Mouse (Mus musculus) CH12.LX (cell line): ENCODE measurements around the gene Ptgfr. TPM values are rescaled to one million over a fixed set of nuclear protein-coding genes. Genes with fewer than 3 reads are reported as not detected.

ENCODE experiments used
- DNase-seq: peaks from one replicate; pipeline ENCODE4 v3.0.0-alpha.2; 2013; ENCODE audit errors: extremely low read depth
- H3K27ac ChIP-seq: 2 replicates; pipeline ENCODE4 v1.5.1; 2012; ENCODE audit warnings: low read depth, mild to moderate bottlenecking, control low read depth, moderate library complexity; ENCODE audit not compliant: insufficient read depth
- H3K27me3 ChIP-seq: replicated peaks from 2 replicates; pipeline ENCODE3; 2012; ENCODE audit warnings: inconsistent platforms
- H3K36me3 ChIP-seq, 2 experiments: replicated peaks in 1 of 2; 2 replicates each; pipeline versions ENCODE3 to v1.6.1; 2012; ENCODE audit warnings: inconsistent platforms in 1 of 2, low read length in 1 of 2, mild to moderate bottlenecking in 1 of 2, mixed read lengths in 1 of 2, moderate library complexity in 1 of 2; ENCODE audit not compliant: control insufficient read depth in 1 of 2, insufficient read depth in 1 of 2
- H3K4me1 ChIP-seq, 2 experiments: 2 replicates each; pipeline ENCODE4 v1.6.1; 2012; ENCODE audit warnings: inconsistent platforms in 1 of 2, moderate library complexity in 1 of 2; ENCODE audit not compliant: insufficient read depth in 2 of 2, control insufficient read depth in 1 of 2
- H3K4me2 ChIP-seq: 2 replicates; pipeline ENCODE4 v1.6.1; 2012; ENCODE audit warnings: low read depth, mild to moderate bottlenecking, control low read depth; ENCODE audit not compliant: poor library complexity, insufficient read depth, severe bottlenecking
- H3K4me3 ChIP-seq, 3 experiments: fragments of 150-350 bp in 1 of 3; sonication (generic) in 1 of 3; replicated peaks in 1 of 3; 2 replicates each; pipeline versions ENCODE3 to v1.5.1; 2011 to 2012; ENCODE audit warnings: low read depth in 2 of 3, low read length in 2 of 3, mild to moderate bottlenecking in 2 of 3, moderate library complexity in 2 of 3, control low read depth in 1 of 3, improper control_type of control experiment in 1 of 3, inconsistent platforms in 1 of 3, mixed read lengths in 1 of 3; ENCODE audit not compliant: poor library complexity in 1 of 3
- H3K79me2 ChIP-seq: replicated peaks from 2 replicates; pipeline ENCODE4 v1.6.1; 2012; ENCODE audit warnings: mild to moderate bottlenecking, moderate library complexity; ENCODE audit not compliant: control insufficient read depth, poor library complexity, insufficient read depth, severe bottlenecking; ENCODE audit errors: extremely low read depth
- H3K9ac ChIP-seq: 2 replicates; pipeline ENCODE4 v1.6.1; 2012; ENCODE audit warnings: low read depth, mild to moderate bottlenecking, control low read depth, moderate library complexity; ENCODE audit not compliant: insufficient read depth
- H3K9me3 ChIP-seq: replicated peaks from 2 replicates; pipeline ENCODE3; 2012; ENCODE audit warnings: low read length, inconsistent platforms, mixed read lengths
- BHLHE40 ChIP-seq: IDR thresholded peaks from 2 replicates; pipeline ENCODE4 v1.6.1; 2011; ENCODE audit warnings: mild to moderate bottlenecking, low read depth, low read length, improper control_type of control experiment
- CHD2 ChIP-seq: IDR thresholded peaks from 2 replicates; pipeline ENCODE4 v1.6.1; 2011; ENCODE audit warnings: low read length, improper control_type of control experiment
- CTCF ChIP-seq, 2 experiments: IDR thresholded peaks in 1 of 2; conservative IDR thresholded peaks in 1 of 2; 2 replicates each; pipeline ENCODE4 v1.5.1; 2011 to 2012; ENCODE audit warnings: low read depth in 2 of 2, low read length in 2 of 2, improper control_type of control experiment in 1 of 2, inconsistent platforms in 1 of 2, mild to moderate bottlenecking in 1 of 2, moderate library complexity in 1 of 2
- E2F4 ChIP-seq: IDR thresholded peaks from 2 replicates; pipeline ENCODE4 v1.6.1; 2011; ENCODE audit warnings: low read depth, low read length, improper control_type of control experiment; ENCODE audit not compliant: insufficient replicate concordance
- ELF1 ChIP-seq: IDR thresholded peaks from 2 replicates; pipeline ENCODE4 v1.6.1; 2014; ENCODE audit warnings: low read depth, mild to moderate bottlenecking, inconsistent platforms, low read length, improper control_type of control experiment
- EP300 ChIP-seq: IDR thresholded peaks from 2 replicates; pipeline ENCODE4 v1.6.1; 2011; ENCODE audit warnings: low read length, improper control_type of control experiment
- ETS1 ChIP-seq: conservative IDR thresholded peaks from 2 replicates; pipeline ENCODE4 v1.6.1; 2012; ENCODE audit warnings: low read depth, mild to moderate bottlenecking, inconsistent platforms, low read length, improper control_type of control experiment, moderate library complexity
- GABPA ChIP-seq: IDR thresholded peaks from 2 replicates; pipeline ENCODE4 v1.6.1; 2012; ENCODE audit warnings: low read depth, low read length, improper control_type of control experiment, inconsistent platforms; ENCODE audit not compliant: insufficient replicate concordance
- HCFC1 ChIP-seq: IDR thresholded peaks from 2 replicates; pipeline ENCODE4 v1.6.1; 2012; ENCODE audit warnings: low read depth, mild to moderate bottlenecking, inconsistent platforms, low read length, improper control_type of control experiment
- JUND ChIP-seq: conservative IDR thresholded peaks from 2 replicates; pipeline ENCODE4 v1.6.1; 2011; ENCODE audit warnings: low read depth, low read length, improper control_type of control experiment
- KAT2A ChIP-seq: IDR thresholded peaks from 2 replicates; pipeline ENCODE4 v1.6.1; 2012; ENCODE audit warnings: low read length, improper control_type of control experiment, inconsistent platforms; ENCODE audit not compliant: insufficient replicate concordance
- MAFK ChIP-seq: IDR thresholded peaks from 2 replicates; pipeline ENCODE4 v1.6.1; 2011; ENCODE audit warnings: low read length, improper control_type of control experiment; ENCODE audit not compliant: insufficient replicate concordance
- MAX ChIP-seq: IDR thresholded peaks from 2 replicates; pipeline ENCODE4 v1.6.1; 2011; ENCODE audit warnings: low read length, improper control_type of control experiment
- MAZ ChIP-seq: IDR thresholded peaks from 2 replicates; pipeline ENCODE4 v1.6.1; 2012; ENCODE audit warnings: low read depth, mild to moderate bottlenecking, inconsistent platforms, low read length, improper control_type of control experiment, moderate library complexity
- NELFE ChIP-seq: IDR thresholded peaks from 2 replicates; pipeline ENCODE4 v1.6.1; 2011; ENCODE audit warnings: low read depth, low read length, improper control_type of control experiment
- NRF1 ChIP-seq: IDR thresholded peaks from 2 replicates; pipeline ENCODE4 v1.6.1; 2014; ENCODE audit warnings: low read depth, mild to moderate bottlenecking, inconsistent platforms, low read length, improper control_type of control experiment, moderate library complexity
- PAX5 ChIP-seq: IDR thresholded peaks from 2 replicates; pipeline ENCODE4 v1.6.1; 2012; ENCODE audit warnings: low read length, inconsistent platforms, mixed read lengths
- POLR2A ChIP-seq: IDR thresholded peaks from 2 replicates; pipeline ENCODE4 v1.6.1; 2011; ENCODE audit warnings: low read depth, mild to moderate bottlenecking, improper control_type of control experiment, low read length
- RAD21 ChIP-seq: IDR thresholded peaks from 2 replicates; pipeline ENCODE4 v1.6.1; 2011; ENCODE audit warnings: low read depth, mild to moderate bottlenecking, low read length, improper control_type of control experiment, moderate library complexity
- RCOR1 ChIP-seq: conservative IDR thresholded peaks from 2 replicates; pipeline ENCODE4 v1.6.1; 2012; ENCODE audit warnings: low read depth, mild to moderate bottlenecking, inconsistent platforms, low read length, improper control_type of control experiment
- SIN3A ChIP-seq: IDR thresholded peaks from 2 replicates; pipeline ENCODE4 v1.6.1; 2012; ENCODE audit warnings: low read length, improper control_type of control experiment, inconsistent platforms
- SMC3 ChIP-seq: IDR thresholded peaks from 2 replicates; pipeline ENCODE4 v1.6.1; 2011; ENCODE audit warnings: low read depth, low read length, improper control_type of control experiment
- TBP ChIP-seq: conservative IDR thresholded peaks from 2 replicates; pipeline ENCODE4 v1.6.1; 2011; ENCODE audit warnings: low read depth, low read length, improper control_type of control experiment
- TCF12 ChIP-seq: IDR thresholded peaks from 2 replicates; pipeline ENCODE4 v1.6.1; 2014; ENCODE audit warnings: low read depth, mild to moderate bottlenecking, inconsistent platforms, low read length, improper control_type of control experiment
- UBTF ChIP-seq: IDR thresholded peaks from 2 replicates; pipeline ENCODE4 v1.6.1; 2012; ENCODE audit warnings: low read depth, mild to moderate bottlenecking, inconsistent platforms, low read length, improper control_type of control experiment, moderate library complexity
- USF2 ChIP-seq: conservative IDR thresholded peaks from 2 replicates; pipeline ENCODE4 v1.6.1; 2011; ENCODE audit warnings: low read depth, low read length, improper control_type of control experiment
- ZC3H11A ChIP-seq: IDR thresholded peaks from 2 replicates; pipeline ENCODE4 v1.6.1; 2012; ENCODE audit warnings: low read depth, mild to moderate bottlenecking, inconsistent platforms, low read length, improper control_type of control experiment
- ZMIZ1 ChIP-seq: IDR thresholded peaks from 2 replicates; pipeline ENCODE4 v1.6.1; 2012; ENCODE audit warnings: low read depth, mild to moderate bottlenecking, inconsistent platforms, low read length, improper control_type of control experiment
- ZNF384 ChIP-seq: IDR thresholded peaks from 2 replicates; pipeline ENCODE4 v1.6.1; 2012; ENCODE audit warnings: low read depth, low read length, improper control_type of control experiment, inconsistent platforms
- dilution Hi-C: fragments of 300-500 bp; cut with MboI; formaldehyde crosslinking; loops from 2 replicates; pipeline ENCODE4 v1.14.3; 2020; ENCODE audit warnings: low sequenced_read_pairs; ENCODE audit not compliant: extremely low pct_unique_long_range_greater_than_20kb, extremely low pct_ligation_motif_present
- in situ Hi-C: fragments of 300-500 bp; cut with MboI; formaldehyde crosslinking; loops from 3 replicates; pipeline ENCODE4 v1.14.3; 2019; ENCODE audit warnings: low sequenced_read_pairs, low pct_ligation_motif_present, low pct_unique_long_range_greater_than_20kb, mixed read lengths
- polyA plus RNA-seq: library from polyadenylated mRNA; unstranded; fragments of >175 nt; gene quantifications from 2 replicates; pipeline ENCODE4 v1.2.1, GENCODE M21; 2012; ENCODE audit warnings: low read depth; ENCODE audit not compliant: insufficient read length
- total RNA-seq, 2 experiments: library from RNA; depleted of rRNA; stranded (reverse); fragments of 300-350 nt in 1 of 2; fragments of >200 nt in 1 of 2; gene quantifications; 2 replicates each; pipeline ENCODE4 v1.2.3; 2012 to 2014

Gene Ptgfr
- not detected in 2 replicates for total RNA-seq (2012; rRNA removed)
- total RNA-seq (2014; rRNA removed): not detected in 2 replicates
- not detected in 2 replicates for polyA plus RNA-seq

- peaks cover 0 to 5% of the 10 kb centered on the region in 2 experiments; a peak in 1 of 4 replicates for H3K4me1 ChIP-seq
- no peak for TF ChIP-seq EP300
- no peak for TF ChIP-seq SIN3A
- no peak for TF ChIP-seq ZMIZ1
- no peak for TF ChIP-seq MAZ
- no peak for TF ChIP-seq GABPA
- TF ChIP-seq POLR2A: no peak
- no peak for TF ChIP-seq NRF1
- TF ChIP-seq ETS1: no peak
- TF ChIP-seq E2F4: no peak
- no peak for TF ChIP-seq JUND
- TF ChIP-seq KAT2A: no peak
- TF ChIP-seq RAD21: peak; percentile 50
- no peak for TF ChIP-seq ZNF384
- TF ChIP-seq SMC3: peak; percentile 34
- no peak for TF ChIP-seq HCFC1
- TF ChIP-seq CHD2: no peak
- no peak for TF ChIP-seq ELF1
- no peak for TF ChIP-seq BHLHE40
- TF ChIP-seq CTCF (conservative IDR thresholded peaks at IDR 0.05 in 1 of 2, IDR thresholded peaks at IDR 0.05 in 1 of 2; ENCODE audit: low read depth in 2 of 2, low read length in 2 of 2): peak in 1 of 2 experiments; percentile 54; a peak in 2 of 4 replicates
- no peak for TF ChIP-seq ZC3H11A
- TF ChIP-seq, all 38 proteins: peak for 3
- dilution Hi-C loops: no loop called here
- Histone ChIP-seq H3K27ac (no peak within 1 kb of the TSS), H3K27me3 (no peaks in the 10 kb centered on the region), H3K9ac (no peak within 1 kb of the TSS), H3K4me3 (no peak within 1 kb of the TSS), H3K9me3 (no peaks in the 10 kb centered on the region), H3K4me2 (no peak within 1 kb of the TSS), H3K36me3 (no peaks in the 10 kb centered on the region), H3K79me2 (no peaks in the 10 kb centered on the region)
- in situ Hi-C loops: no loop called here
- DNase-seq: no peak
These were observed at the start of gene Ptgfr for GRCm38 (mm10) chr3:151836871-151837680. Gene Ptgfr, minus strand, starts transcription at chr3:151837630.

DNA sequence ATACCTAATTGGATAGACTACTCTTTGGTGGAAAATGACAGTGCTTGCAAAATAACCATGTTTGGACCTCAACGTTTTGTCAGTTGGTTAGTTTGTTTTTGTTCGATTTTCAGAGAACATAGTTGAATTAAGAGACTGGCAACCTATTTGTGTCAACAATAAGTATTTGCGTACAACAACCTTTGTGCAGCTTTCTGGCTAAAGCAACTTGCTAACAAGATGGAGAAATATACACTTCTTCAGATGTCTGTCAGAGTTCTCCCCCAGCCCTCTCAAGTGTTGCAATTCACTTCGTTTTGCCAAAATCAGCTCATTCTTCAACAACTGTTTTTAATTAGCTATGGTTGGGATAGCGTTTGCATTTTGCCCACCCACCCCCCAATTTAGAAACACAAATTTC is 46.5 kb upstream of the Ptgfr start:
- Histone ChIP-seq H3K27me3 (no peaks in the 10 kb centered on the region), H3K4me1 (no peaks in the 10 kb centered on the region), H3K27ac (no peak overlapping the region), H3K4me3 (no peak overlapping the region), H3K79me2 (no peaks in the 10 kb centered on the region), H3K9ac (no peak overlapping the region), H3K9me3 (no peaks in the 10 kb centered on the region), H3K36me3 (no peaks in the 10 kb centered on the region), H3K4me2 (no peak overlapping the region)
- no peak for TF ChIP-seq PAX5
- no peak for TF ChIP-seq MAX
- no peak for TF ChIP-seq JUND
- no peak for TF ChIP-seq USF2
- no peak for TF ChIP-seq ZMIZ1
- no peak for TF ChIP-seq POLR2A
- no peak for TF ChIP-seq MAFK
- no peak for TF ChIP-seq NELFE
- no peak for TF ChIP-seq EP300
- no peak for TF ChIP-seq ELF1
- TF ChIP-seq TCF12: no peak
- TF ChIP-seq NRF1: no peak
- no peak for TF ChIP-seq E2F4
- TF ChIP-seq TBP: no peak
- TF ChIP-seq UBTF: no peak
- TF ChIP-seq RCOR1: no peak
- dilution Hi-C loops (no loop called here), in situ Hi-C loops (no loop called here)
- no peak for DNase-seq
